Mouse (Mus musculus) megakaryocyte-erythroid progenitor cell, adult 5-6 weeks (primary cell): Measurements from ENCODE around the gene Ciart. TPM values are rescaled to one million over a fixed set of nuclear protein-coding genes. Genes with fewer than 3 reads are reported as not detected.

Experiments
- total RNA-seq, 2 experiments: library from RNA; stranded (forward) in 1 of 2; stranded (reverse) in 1 of 2; fragments of 200-1000, 215-1000 nt in 1 of 2; fragments of >200 nt in 1 of 2; fragmentation: Nextera tagmentation in 1 of 2; gene quantifications; 2 replicates each; pipeline ENCODE4 v1.2.3; 2014 to 2017

Gene Ciart
- total RNA-seq, 2 experiments from 2014 or later: 0.66 to 3.3 TPM

Other genes with a start within 250 kb of the Ciart start
- 76.0 and 78.6 TPM in 2 replicates for gene Mcl1, start 223.5 kb downstream of the Ciart start, total RNA-seq (2014; fragmentation: Nextera tagmentation)
- gene Mcl1, start 223.5 kb downstream of the Ciart start, total RNA-seq (2017): 107 and 132 TPM in 2 replicates
- 0.20 TPM in 1 of 2 replicates, not detected in the other for gene Adamtsl4, start 194.3 kb downstream of the Ciart start, total RNA-seq (2014; fragmentation: Nextera tagmentation)
- gene Adamtsl4, start 194.3 kb downstream of the Ciart start, total RNA-seq (2017): not detected in 2 replicates
- 8.2 and 17.2 TPM in 2 replicates for gene Ecm1, start 142.7 kb downstream of the Ciart start, total RNA-seq (2014; fragmentation: Nextera tagmentation)
- not detected in 2 replicates for gene Ecm1, start 142.7 kb downstream of the Ciart start, total RNA-seq (2017)
- 88.1 and 103 TPM in 2 replicates for gene Tars2, start 122.0 kb downstream of the Ciart start, total RNA-seq (2014; fragmentation: Nextera tagmentation)
- gene Tars2, start 122.0 kb downstream of the Ciart start, total RNA-seq (2017): 58.0 and 75.5 TPM in 2 replicates
- 62.4 and 68.5 TPM in 2 replicates for gene Rprd2, start 63.4 kb downstream of the Ciart start, total RNA-seq (2014; fragmentation: Nextera tagmentation)
- gene Rprd2, start 63.4 kb downstream of the Ciart start, total RNA-seq (2017): 17.5 and 21.3 TPM in 2 replicates
- gene Prpf3, start 26.4 kb downstream of the Ciart start, total RNA-seq (2014; fragmentation: Nextera tagmentation): 72.1 and 90.7 TPM in 2 replicates
- gene Prpf3, start 26.4 kb downstream of the Ciart start, total RNA-seq (2017): 66.7 and 100.0 TPM in 2 replicates
- 204 and 223 TPM in 2 replicates for gene Mrps21, start 10.7 kb downstream of the Ciart start, total RNA-seq (2014; fragmentation: Nextera tagmentation)
- gene Mrps21, start 10.7 kb downstream of the Ciart start, total RNA-seq (2017): 318 and 398 TPM in 2 replicates
- 2.1 and 2.3 TPM in 2 replicates for gene BC028528, start 9.8 kb upstream of the Ciart start, total RNA-seq (2014; fragmentation: Nextera tagmentation)
- gene BC028528, start 9.8 kb upstream of the Ciart start, total RNA-seq (2017): 2.3 and 14.6 TPM in 2 replicates
- gene Aph1a, start 11.7 kb upstream of the Ciart start, total RNA-seq (2014; fragmentation: Nextera tagmentation): 35.7 and 42.8 TPM in 2 replicates
- 16.2 and 21.1 TPM in 2 replicates for gene Aph1a, start 11.7 kb upstream of the Ciart start, total RNA-seq (2017)
- not detected in 2 replicates for gene Car14, start 22.4 kb upstream of the Ciart start, total RNA-seq (2014; fragmentation: Nextera tagmentation)
- gene Car14, start 22.4 kb upstream of the Ciart start, total RNA-seq (2017): not detected in 2 replicates
- gene Anp32e, start 47.0 kb upstream of the Ciart start, total RNA-seq (2014; fragmentation: Nextera tagmentation): 136 and 186 TPM in 2 replicates
- gene Anp32e, start 47.0 kb upstream of the Ciart start, total RNA-seq (2017): 505 and 626 TPM in 2 replicates
- gene Plekho1, start 113.8 kb upstream of the Ciart start, total RNA-seq (2014; fragmentation: Nextera tagmentation): 0.61 and 5.4 TPM in 2 replicates
- 5.9 and 10.5 TPM in 2 replicates for gene Plekho1, start 113.8 kb upstream of the Ciart start, total RNA-seq (2017)
- 29.7 and 38.8 TPM in 2 replicates for gene Vps45, start 176.2 kb upstream of the Ciart start, total RNA-seq (2014; fragmentation: Nextera tagmentation)
- 13.4 and 16.6 TPM in 2 replicates for gene Vps45, start 176.2 kb upstream of the Ciart start, total RNA-seq (2017)
- 9.7 and 12.3 TPM in 2 replicates for gene Otud7b, start 222.3 kb upstream of the Ciart start, total RNA-seq (2014; fragmentation: Nextera tagmentation)
- 11.7 and 15.5 TPM in 2 replicates for gene Otud7b, start 222.3 kb upstream of the Ciart start, total RNA-seq (2017)